Mouse (Mus musculus) ES-E14 (cell line): ENCODE measurements around the gene Slc38a8. TPM values are rescaled to one million over a fixed set of nuclear protein-coding genes. Genes with fewer than 3 reads are reported as not detected.

Source experiments
- DNase-seq: peaks from one replicate; pipeline ENCODE4 v3.0.0-alpha.2; 2013; ENCODE audit warnings: low read depth, low spot score
- H3K27ac ChIP-seq: 2 replicates; pipeline ENCODE4 v1.5.1; 2012; ENCODE audit warnings: low read depth, mild to moderate bottlenecking, low read length, moderate library complexity, mixed read lengths; ENCODE audit not compliant: poor library complexity, insufficient read depth, severe bottlenecking
- H3K36me3 ChIP-seq: 2 replicates; pipeline ENCODE4 v1.6.1; 2012; ENCODE audit warnings: mild to moderate bottlenecking, low read length, moderate library complexity, mixed read lengths; ENCODE audit not compliant: control insufficient read depth, poor library complexity, insufficient read depth, severe bottlenecking
- H3K4me1 ChIP-seq, 2 experiments: fragments of 150-350 bp in 1 of 2; sonication (generic) in 1 of 2; 2 replicates each; pipeline ENCODE4 v1.6.1; 2012; ENCODE audit warnings: low read length in 2 of 2, mild to moderate bottlenecking in 1 of 2, mixed read lengths in 1 of 2; ENCODE audit not compliant: control insufficient read depth in 2 of 2, insufficient read depth in 2 of 2, poor library complexity in 1 of 2
- H3K4me3 ChIP-seq, 2 experiments: fragments of 150-350 bp in 1 of 2; sonication (generic) in 1 of 2; 2 replicates each; pipeline ENCODE4 v1.5.1; 2012; ENCODE audit warnings: low read length in 2 of 2, low read depth in 1 of 2, mild to moderate bottlenecking in 1 of 2, mixed read lengths in 1 of 2; ENCODE audit not compliant: insufficient read depth in 1 of 2, poor library complexity in 1 of 2, severe bottlenecking in 1 of 2
- H3K9ac ChIP-seq: 2 replicates; pipeline ENCODE4 v1.6.1; 2012; ENCODE audit warnings: low read depth, mild to moderate bottlenecking, low read length, mixed read lengths; ENCODE audit not compliant: poor library complexity, insufficient read depth, severe bottlenecking
- H3K9me3 ChIP-seq: fragments of 150-350 bp; sonication (generic); 2 replicates; pipeline ENCODE4 v1.6.1; 2012; ENCODE audit warnings: low read depth, mild to moderate bottlenecking, low read length; ENCODE audit not compliant: control insufficient read depth, insufficient read depth
- CHD2 ChIP-seq: IDR thresholded peaks from 2 replicates; pipeline ENCODE4 v1.6.1; 2014; ENCODE audit warnings: mild to moderate bottlenecking, low read depth, low read length, inconsistent platforms
- HCFC1 ChIP-seq: IDR thresholded peaks from 2 replicates; pipeline ENCODE4 v1.6.1; 2012; ENCODE audit warnings: low read length, inconsistent platforms, borderline replicate concordance; ENCODE audit not compliant: insufficient read depth
- MAFK ChIP-seq: IDR thresholded peaks from 2 replicates; pipeline ENCODE4 v1.6.1; 2014; ENCODE audit warnings: mild to moderate bottlenecking, low read depth, low read length, inconsistent platforms; ENCODE audit not compliant: insufficient read depth
- ZC3H11A ChIP-seq: IDR thresholded peaks from 2 replicates; pipeline ENCODE4 v1.6.1; 2012; ENCODE audit warnings: low read depth, mild to moderate bottlenecking, inconsistent platforms, low read length, borderline replicate concordance
- ZNF384 ChIP-seq: IDR thresholded peaks from 2 replicates; pipeline ENCODE4 v1.6.1; 2012; ENCODE audit warnings: low read depth, low read length, inconsistent platforms
- in situ Hi-C, 2 experiments: fragments of 600-800 bp; cut with MboI; formaldehyde crosslinking; loops; one replicate each; pipeline ENCODE4 v1.15.1; 2025; ENCODE audit warnings: low sequenced_read_pairs in 2 of 2, inconsistent platforms in 1 of 2; ENCODE audit not compliant: unreplicated experiment in 2 of 2
- total RNA-seq: library from RNA; depleted of rRNA; stranded (reverse); fragments of 300-350 nt; gene quantifications from 2 replicates; pipeline ENCODE4 v1.2.3, GENCODE M21; 2012

Gene Slc38a8
- total RNA-seq, 1 experiment, result 0.85 TPM

- DNase-seq, result peak; percentile 82
Observed at GRCm38 (mm10) chr8:119466105-119466504, 35.4 kb downstream of the Slc38a8 start.

DNA sequence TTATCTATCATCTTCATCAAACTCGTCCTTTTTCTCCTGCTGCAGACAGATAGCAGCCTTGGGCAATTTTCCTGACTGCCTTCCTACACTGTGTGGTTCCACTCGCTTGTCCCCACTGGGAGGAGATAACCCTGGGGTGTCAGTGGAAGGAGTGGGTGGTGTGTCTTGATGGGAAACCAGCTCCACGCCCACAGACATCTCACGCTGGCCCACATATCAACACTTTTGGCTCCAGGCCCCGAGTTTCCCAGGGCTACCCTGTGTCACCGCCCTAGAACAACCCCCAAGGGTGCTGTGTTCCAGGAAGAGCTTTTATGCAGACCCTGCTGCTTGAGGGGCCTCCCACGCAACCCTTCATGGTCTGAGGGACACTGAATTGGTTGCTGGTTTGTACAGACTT is 37.8 kb downstream of the Slc38a8 start:
- Histone ChIP-seq H3K9ac (no peak overlapping the region), H3K9me3 (no peaks in the 10 kb centered on the region), H3K27ac (no peak overlapping the region), H3K4me1 (peaks cover 3 to 11% of the 10 kb centered on the region in 2 experiments; a peak in 1 of 4 replicates), H3K36me3 (no peaks in the 10 kb centered on the region), H3K4me3 (no peak overlapping the region)
- DNase-seq, result no peak
- in situ Hi-C loops, result no loop called here
- TF ChIP-seq MAFK (no peak), CHD2 (no peak)

More at GRCm38 (mm10) chr8:119466105-119466504, 35.4 kb downstream of the Slc38a8 start:
- in situ Hi-C loops, result no loop called here
- Histone ChIP-seq H3K36me3 (no peaks in the 10 kb centered on the region), H3K9ac (no peak overlapping the region), H3K27ac (no peak overlapping the region), H3K4me1 (peaks cover 3 to 13% of the 10 kb centered on the region in 2 experiments; a peak in 1 of 4 replicates), H3K4me3 (peak overlapping the region in 1 of 2 experiments; percentile 0; a peak in 1 of 4 replicates), H3K9me3 (no peaks in the 10 kb centered on the region)
- TF ChIP-seq MAFK (no peak), ZC3H11A (no peak)

DNA sequence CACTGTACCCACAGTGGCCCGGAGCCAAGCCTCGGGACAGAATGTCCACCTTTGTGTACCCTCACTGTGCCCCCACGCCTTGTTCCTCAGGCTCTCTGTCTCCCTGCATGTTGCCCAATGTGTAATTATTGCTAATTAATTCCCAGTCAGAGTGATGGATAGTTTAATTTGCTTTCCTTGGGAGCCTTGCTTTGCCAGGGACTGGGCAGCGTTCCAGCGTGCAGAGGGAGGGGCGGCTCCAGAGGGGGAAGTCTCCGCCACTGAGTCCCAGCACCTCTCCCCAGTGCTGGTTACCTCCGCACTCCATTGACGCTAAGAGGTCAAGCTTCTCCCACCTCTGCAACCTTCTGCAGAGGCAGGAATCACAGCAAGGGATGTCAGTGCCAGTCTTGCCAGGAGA is 40.1 kb downstream of the Slc38a8 start:
- Histone ChIP-seq H3K9ac (no peak overlapping the region), H3K4me1 (peaks cover 0 to 11% of the 10 kb centered on the region in 2 experiments; a peak in 1 of 4 replicates), H3K27ac (no peak overlapping the region), H3K36me3 (no peaks in the 10 kb centered on the region), H3K9me3 (no peaks in the 10 kb centered on the region), H3K4me3 (no peak overlapping the region)
- DNase-seq, result no peak
- TF ChIP-seq MAFK (no peak), ZNF384 (no peak), ZC3H11A (no peak), CHD2 (no peak), HCFC1 (no peak)
- in situ Hi-C loops, result no loop called here

- Histone ChIP-seq H3K4me1 (peaks cover 0 to 2% of the 10 kb centered on the region in 2 experiments; a peak in 1 of 4 replicates), H3K9me3 (no peaks in the 10 kb centered on the region), H3K9ac (no peak overlapping the region), H3K4me3 (no peak overlapping the region), H3K36me3 (no peaks in the 10 kb centered on the region), H3K27ac (no peak overlapping the region)
- DNase-seq, result no peak
- TF ChIP-seq CHD2, result no peak
- TF ChIP-seq HCFC1, result no peak
- no peak for TF ChIP-seq MAFK
- TF ChIP-seq ZNF384, result no peak
- TF ChIP-seq ZC3H11A, result no peak
- in situ Hi-C loops, result no loop called here
Observed at GRCm38 (mm10) chr8:119459724-119460123, 41.8 kb downstream of the Slc38a8 start.

DNA sequence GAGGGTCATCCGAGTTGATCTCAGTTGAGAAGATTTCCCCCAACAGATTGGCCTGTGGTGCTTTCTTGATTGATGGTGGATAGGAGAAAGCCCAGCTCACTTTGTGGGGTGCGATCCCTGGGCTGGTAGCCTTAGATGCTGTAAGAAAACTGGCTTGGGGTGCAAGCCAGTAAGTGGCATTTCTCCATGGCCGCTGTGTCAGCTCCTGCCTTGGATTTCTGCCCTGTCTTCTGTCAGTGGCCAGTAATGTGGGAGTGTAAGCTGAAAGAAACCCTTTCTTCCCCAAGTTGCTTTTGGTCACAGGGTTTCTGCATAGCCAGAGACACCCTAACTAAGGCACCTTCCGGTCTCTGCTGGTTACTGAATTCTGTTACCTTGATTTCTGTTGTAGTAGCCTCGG is 45.5 kb downstream of the Slc38a8 start:
- Histone ChIP-seq H3K4me3 (no peak overlapping the region), H3K27ac (no peak overlapping the region), H3K36me3 (no peaks in the 10 kb centered on the region), H3K9ac (no peak overlapping the region), H3K4me1 (no peaks in the 10 kb centered on the region), H3K9me3 (no peaks in the 10 kb centered on the region)
- in situ Hi-C loops, result no loop called here
- DNase-seq, result no peak
- TF ChIP-seq CHD2 (no peak), HCFC1 (no peak), MAFK (no peak), ZNF384 (no peak), ZC3H11A (no peak)
